Mouse (Mus musculus) layer of hippocampus, adult 9-11 months (tissue): ENCODE measurements around the gene Vmn2r118.

Experiments
- DNase-seq: peaks from one replicate; pipeline ENCODE4 v3.0.0; 2022

The Vmn2r118 gene

DNA sequence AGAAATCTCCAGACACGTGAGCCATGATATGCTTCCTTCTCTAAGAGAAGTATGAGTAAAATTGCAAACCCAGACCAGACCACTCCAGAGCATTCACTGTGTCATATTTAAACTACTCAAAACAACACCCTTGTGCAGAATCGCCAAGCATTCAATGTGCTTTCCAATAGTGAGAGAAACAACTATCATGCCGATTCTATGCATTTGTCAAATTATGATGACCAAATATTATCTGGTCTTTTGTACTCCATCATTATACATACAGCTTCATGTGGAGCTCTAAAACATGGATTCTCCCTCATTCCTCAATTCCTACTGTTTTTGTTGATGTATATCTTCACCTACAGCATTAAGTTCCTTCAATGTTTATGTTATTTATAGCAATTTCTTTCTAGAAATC, at the start of gene Vmn2r118:
Gene Vmn2r118, minus strand, starts transcription at position 101 of the 400 bp plus-strand sequence.
- no peak for DNase-seq

DNA sequence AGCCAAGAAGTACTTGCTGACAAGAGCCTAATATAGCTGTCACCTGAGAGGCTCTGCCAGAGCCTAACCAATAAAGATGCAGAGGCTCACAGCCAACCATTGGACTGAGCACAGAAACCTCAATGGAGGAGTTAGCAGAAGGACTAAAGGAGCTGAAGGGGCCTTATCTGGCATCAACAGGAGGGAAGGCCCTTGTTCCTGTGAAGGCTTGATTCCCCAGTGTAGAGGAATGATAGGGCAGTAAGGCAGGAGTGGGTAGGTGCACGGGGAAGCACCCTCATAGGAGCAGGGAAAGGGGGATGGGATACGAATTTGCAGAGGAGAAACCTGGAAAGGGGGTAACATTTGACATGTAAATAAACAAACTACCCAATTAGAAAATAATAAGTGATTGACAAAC, 36.1 kb upstream of the Vmn2r118 start:
- no peak for DNase-seq

DNA sequence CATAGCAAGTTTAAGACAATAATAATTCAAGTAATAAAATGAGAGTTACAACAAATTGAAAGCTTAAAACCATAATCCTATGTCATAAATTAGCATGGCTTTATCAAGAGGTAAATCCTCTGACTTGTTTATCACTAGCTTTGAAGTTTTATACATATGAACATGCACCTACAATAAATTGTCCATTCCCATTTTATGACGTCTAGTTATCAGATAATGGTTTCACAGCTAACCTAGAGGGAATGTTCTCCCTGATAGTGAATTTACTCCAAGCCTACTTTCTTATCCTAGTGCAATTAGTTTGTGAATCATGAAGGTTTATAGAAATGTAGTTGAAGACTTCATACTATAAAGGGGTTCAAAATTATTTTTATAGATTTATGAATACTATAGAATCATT, 34.2 kb downstream of the Vmn2r118 start:
- no peak for DNase-seq

DNA sequence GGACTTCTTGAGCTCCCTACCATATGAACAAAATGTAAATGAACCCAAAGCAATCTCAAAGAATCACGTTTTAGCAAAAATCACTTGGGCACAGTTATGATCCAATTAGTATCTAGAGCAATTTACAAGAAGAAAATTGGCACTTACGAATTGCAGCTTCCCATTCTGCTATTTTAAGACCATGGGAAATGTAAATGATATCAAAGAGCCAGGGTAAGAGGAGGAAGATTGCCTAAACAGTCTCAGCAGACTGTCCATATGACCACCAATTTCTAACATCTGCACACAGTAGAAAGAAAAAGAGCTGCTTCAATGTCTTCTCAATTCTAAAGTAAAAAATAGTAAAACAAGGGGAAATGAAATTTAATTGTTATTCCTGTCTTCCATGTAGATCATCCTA, 63.2 kb downstream of the Vmn2r118 start:
- no peak for DNase-seq

DNA sequence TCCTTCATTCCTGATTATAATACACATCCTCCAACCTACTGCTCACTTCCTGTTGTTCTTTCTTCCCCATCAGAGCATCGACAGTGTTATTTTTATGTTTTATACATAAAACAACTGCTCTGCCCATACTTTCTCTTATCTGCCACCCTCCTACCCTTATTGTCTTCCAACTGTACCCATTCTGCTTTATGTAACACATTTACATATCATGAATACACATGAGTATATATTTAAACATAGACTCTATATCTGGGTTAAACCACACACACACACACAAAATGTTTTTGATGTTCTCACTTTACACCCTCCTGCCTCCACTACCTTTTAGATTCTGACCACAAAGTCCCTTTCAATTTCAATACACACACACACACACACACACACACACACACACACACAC, 76.5 kb downstream of the Vmn2r118 start:
- DNase-seq, result no peak
